Mouse (Mus musculus): ENCODE measurements at regions not wholly inside any gene's neighbourhood (a gene's known extent, or its start where the extent isn't known, plus 50 kb on each side); places are given as distances from the start of the nearest gene placed in this dataset.

DNA sequence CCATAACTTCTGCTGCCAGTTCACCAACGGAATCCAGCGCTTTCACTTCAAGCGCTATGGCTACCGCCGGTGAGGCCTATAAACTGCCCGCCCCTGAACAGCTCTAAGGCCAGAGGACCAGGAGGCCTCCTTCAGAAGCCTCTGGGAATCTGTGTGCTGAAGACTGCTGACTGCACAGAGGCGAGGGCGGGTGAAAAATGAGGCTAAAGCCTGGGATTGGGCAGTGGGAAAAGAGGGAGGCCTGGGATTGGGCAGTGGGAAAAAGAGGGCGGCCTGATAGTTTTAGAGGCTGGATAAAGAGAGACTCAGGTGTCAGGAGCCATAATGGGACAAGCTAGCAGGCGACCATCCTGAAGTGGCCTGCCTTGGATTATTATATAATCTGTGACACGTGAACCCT lies 80.8 kb downstream of the Plekhb2 start:
- H3K4me2 ChIP-seq (replicated peaks; ENCODE audit: low read depth, low read length) = no peak overlapping the region
- no peak overlapping the region for H3K9ac ChIP-seq (replicated peaks; ENCODE audit: low read length)
- no peaks in the 10 kb centered on the region for H3K27me3 ChIP-seq (ENCODE audit: insufficient read depth, low read length)
- no peaks in the 10 kb centered on the region for H3K4me1 ChIP-seq (ENCODE audit: insufficient read depth, low read length)
- ATAC-seq (ENCODE audit: low FRiP score, low TSS enrichment) = no peak
- H3K36me3 ChIP-seq (ENCODE audit: insufficient read depth, low read length) = no peaks in the 10 kb centered on the region
- H3K4me3 ChIP-seq (ENCODE audit: low read length) = no peak overlapping the region
- H3K27ac ChIP-seq (ENCODE audit: low read length) = no peak overlapping the region
- 87% methylated on average over 11 of the region's 11 CpGs for WGBS
- peaks cover 20% of the 10 kb centered on the region for H3K9me3 ChIP-seq (ENCODE audit: low read length)

DNA sequence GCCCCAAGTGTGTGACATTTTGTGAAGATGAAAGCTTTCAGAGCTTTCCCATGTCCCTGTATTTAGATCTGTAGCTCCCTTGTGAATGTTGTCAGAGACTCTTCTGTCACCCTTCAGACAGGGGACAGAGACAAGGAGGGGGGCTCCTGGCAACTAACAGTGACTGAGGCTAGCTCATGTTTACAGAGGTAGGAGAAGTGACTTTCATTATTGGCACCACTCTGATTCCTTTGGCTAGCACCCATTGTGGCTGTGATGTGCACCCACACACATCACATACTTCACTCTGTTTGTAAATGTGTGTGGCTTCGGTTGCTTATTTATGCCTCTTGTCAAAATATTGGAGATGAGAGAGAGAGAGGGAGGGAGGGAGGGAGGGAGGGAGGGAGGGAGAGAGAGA lies 93.4 kb downstream of the Plekhb2 start:
- no peak overlapping the region for H3K9ac ChIP-seq (replicated peaks; ENCODE audit: low read length)
- WGBS = 63% methylated on average over 1 of the region's 1 CpGs
- H3K36me3 ChIP-seq (ENCODE audit: insufficient read depth, low read length) = no peaks in the 10 kb centered on the region
- H3K9me3 ChIP-seq (ENCODE audit: low read length) = no peaks in the 10 kb centered on the region
- no peak overlapping the region for H3K4me2 ChIP-seq (replicated peaks; ENCODE audit: low read depth, low read length)
- no peaks in the 10 kb centered on the region for H3K27me3 ChIP-seq (ENCODE audit: insufficient read depth, low read length)
- H3K4me1 ChIP-seq (ENCODE audit: insufficient read depth, low read length) = no peaks in the 10 kb centered on the region
- H3K4me3 ChIP-seq (ENCODE audit: low read length) = no peak overlapping the region
- no peak for ATAC-seq (ENCODE audit: low FRiP score, low TSS enrichment)
- H3K27ac ChIP-seq (ENCODE audit: low read length) = no peak overlapping the region

DNA sequence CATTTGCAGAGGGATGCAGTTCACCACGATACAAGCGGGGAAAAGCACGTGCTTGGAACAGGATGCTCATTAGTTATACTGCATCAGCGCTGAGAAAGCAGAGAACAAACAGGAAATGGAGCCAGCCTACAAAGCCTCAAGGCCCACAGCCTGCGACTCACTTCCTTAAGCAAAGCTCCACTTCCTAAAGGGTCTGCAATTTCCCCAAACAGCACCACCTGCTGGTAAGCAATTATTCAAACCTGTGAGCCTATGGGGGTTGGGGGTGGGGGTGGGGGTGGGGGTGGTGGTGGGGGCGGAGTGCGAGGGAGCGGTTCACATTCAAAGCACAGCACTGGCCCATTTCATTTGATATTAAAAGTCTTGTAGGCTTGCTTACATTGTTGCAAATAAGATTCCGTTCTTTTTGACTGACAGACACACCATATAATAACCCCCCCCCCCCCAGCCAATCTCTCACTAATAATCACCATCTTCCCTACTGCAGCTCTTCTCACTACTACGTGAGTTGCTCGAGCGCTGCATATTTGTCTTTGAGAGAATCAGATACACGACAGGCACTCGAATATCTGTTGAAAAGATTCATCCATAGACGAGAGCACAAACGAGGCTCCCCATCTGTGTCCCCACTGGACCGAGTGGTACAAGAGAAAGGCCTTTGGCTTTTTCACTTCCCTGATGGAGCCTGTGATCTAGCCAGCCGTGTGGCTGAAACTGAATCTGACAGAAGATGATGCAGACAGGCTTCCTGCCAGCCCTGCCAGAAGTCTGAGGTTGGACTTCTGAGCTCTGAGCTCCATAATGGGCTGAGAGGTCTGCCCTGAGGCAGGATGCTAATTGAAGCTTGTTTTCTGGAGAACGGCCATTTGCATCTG lies 112.1 kb downstream of the Plekhb2 start:
- Histone ChIP-seq H3K36me3 (ENCODE audit: insufficient read depth, low read length) (no peaks in the 10 kb centered on the region), H3K9ac (replicated peaks; ENCODE audit: low read length) (no peak overlapping the region), H3K4me3 (ENCODE audit: low read length) (no peak overlapping the region), H3K9me3 (ENCODE audit: low read length) (0 out of 2 replicates have a peak, but pooled peaks cover 4% of the 10 kb centered on the region), H3K27ac (ENCODE audit: low read length) (no peak overlapping the region), H3K4me2 (replicated peaks; ENCODE audit: low read depth, low read length) (no peak overlapping the region), H3K4me1 (ENCODE audit: insufficient read depth, low read length) (no peaks in the 10 kb centered on the region), H3K27me3 (ENCODE audit: insufficient read depth, low read length) (no peaks in the 10 kb centered on the region)
- WGBS = 75% methylated on average over 19 of the region's 19 CpGs
- ATAC-seq (ENCODE audit: low FRiP score, low TSS enrichment) = no peak

DNA sequence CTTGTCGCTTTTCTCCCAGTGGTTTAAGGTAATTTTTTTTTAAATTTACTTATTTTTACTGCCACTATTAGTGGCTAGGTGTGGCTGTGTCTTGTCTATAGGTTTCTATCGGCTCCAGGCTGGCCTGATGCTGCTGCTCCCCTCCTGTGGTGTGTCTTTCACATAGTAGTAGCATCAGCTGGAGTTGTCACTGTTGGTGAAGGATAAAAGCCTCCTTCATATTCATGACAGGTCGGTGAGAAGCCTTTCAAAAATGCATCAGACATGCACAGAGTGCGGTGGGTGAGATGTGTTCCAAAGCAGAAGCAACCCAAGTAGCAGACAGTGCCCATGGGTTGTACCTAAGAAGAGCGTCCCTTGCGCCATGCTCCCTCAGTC lies 112.7 kb downstream of the Plekhb2 start:
- Histone ChIP-seq H3K4me3 (ENCODE audit: low read length) (no peak overlapping the region), H3K4me2 (replicated peaks; ENCODE audit: low read depth, low read length) (no peak overlapping the region), H3K36me3 (ENCODE audit: insufficient read depth, low read length) (no peaks in the 10 kb centered on the region), H3K4me1 (ENCODE audit: insufficient read depth, low read length) (no peaks in the 10 kb centered on the region), H3K27me3 (ENCODE audit: insufficient read depth, low read length) (no peaks in the 10 kb centered on the region), H3K9me3 (ENCODE audit: low read length) (0 out of 2 replicates have a peak, but pooled peaks cover 4% of the 10 kb centered on the region), H3K9ac (replicated peaks; ENCODE audit: low read length) (no peak overlapping the region), H3K27ac (ENCODE audit: low read length) (no peak overlapping the region)
- ATAC-seq (ENCODE audit: low FRiP score, low TSS enrichment) = no peak
- WGBS = 81% methylated on average over 6 of the region's 6 CpGs

DNA sequence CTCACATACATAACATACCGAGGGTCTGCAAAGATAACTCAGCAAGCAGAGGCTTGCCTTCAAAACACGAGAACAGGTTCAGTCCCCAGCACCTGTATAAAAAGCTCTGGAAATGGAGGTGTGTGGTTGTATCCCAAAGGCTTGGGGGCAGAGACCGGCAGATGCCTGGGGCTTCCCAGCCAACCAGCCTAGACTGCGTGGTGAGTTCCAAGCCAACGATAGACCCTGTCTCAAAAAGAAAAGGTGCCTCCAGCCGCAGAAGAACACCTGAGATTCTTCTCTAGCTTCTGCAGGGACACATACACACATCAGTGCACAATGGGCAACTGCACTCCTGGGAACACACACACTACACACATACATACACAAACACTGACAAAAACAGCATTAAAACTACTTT lies 125.0 kb downstream of the Plekhb2 start:
- H3K9ac ChIP-seq (replicated peaks; ENCODE audit: low read length) = no peak overlapping the region
- H3K27me3 ChIP-seq (ENCODE audit: insufficient read depth, low read length) = no peaks in the 10 kb centered on the region
- H3K4me1 ChIP-seq (ENCODE audit: insufficient read depth, low read length) = no peaks in the 10 kb centered on the region
- H3K9me3 ChIP-seq (ENCODE audit: low read length) = peaks cover 9% of the 10 kb centered on the region; the same call in 1 of the 2 replicates
- WGBS = 87% methylated on average over 6 of the region's 6 CpGs
- no peaks in the 10 kb centered on the region for H3K36me3 ChIP-seq (ENCODE audit: insufficient read depth, low read length)
- no peak overlapping the region for H3K4me3 ChIP-seq (ENCODE audit: low read length)
- H3K4me2 ChIP-seq (replicated peaks; ENCODE audit: low read depth, low read length) = no peak overlapping the region
- no peak overlapping the region for H3K27ac ChIP-seq (ENCODE audit: low read length)
- no peak for ATAC-seq (ENCODE audit: low FRiP score, low TSS enrichment)

DNA sequence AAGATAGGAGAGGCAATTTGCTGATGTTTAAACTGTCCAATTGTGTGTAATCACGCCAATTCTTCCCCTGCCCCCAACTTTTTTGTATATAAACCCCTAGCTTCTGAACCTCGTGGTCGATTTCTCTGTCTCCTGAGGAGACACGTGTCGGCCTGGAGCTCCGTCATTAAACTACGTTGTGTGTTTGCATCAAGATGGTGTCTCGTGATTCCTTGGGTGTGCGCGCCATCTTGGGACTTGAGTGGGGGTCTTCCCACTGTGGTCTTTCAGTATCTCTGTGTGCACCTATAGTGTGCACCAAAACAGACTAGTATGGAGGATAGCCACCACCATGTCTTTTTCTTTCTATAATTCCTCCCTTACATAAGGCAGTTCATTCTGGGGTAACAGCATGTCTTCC lies 128.4 kb downstream of the Plekhb2 start:
- H3K36me3 ChIP-seq (ENCODE audit: insufficient read depth, low read length) = no peaks in the 10 kb centered on the region
- H3K4me2 ChIP-seq (replicated peaks; ENCODE audit: low read depth, low read length) = no peak overlapping the region
- no peaks in the 10 kb centered on the region for H3K4me1 ChIP-seq (ENCODE audit: insufficient read depth, low read length)
- H3K27ac ChIP-seq (ENCODE audit: low read length) = no peak overlapping the region
- peaks cover 9% of the 10 kb centered on the region; the same call in 1 of the 2 replicates for H3K9me3 ChIP-seq (ENCODE audit: low read length)
- WGBS = 90% methylated on average over 10 of the region's 10 CpGs
- no peaks in the 10 kb centered on the region for H3K27me3 ChIP-seq (ENCODE audit: insufficient read depth, low read length)
- H3K9ac ChIP-seq (replicated peaks; ENCODE audit: low read length) = no peak overlapping the region
- no peak overlapping the region for H3K4me3 ChIP-seq (ENCODE audit: low read length)
- ATAC-seq (ENCODE audit: low FRiP score, low TSS enrichment) = no peak

DNA sequence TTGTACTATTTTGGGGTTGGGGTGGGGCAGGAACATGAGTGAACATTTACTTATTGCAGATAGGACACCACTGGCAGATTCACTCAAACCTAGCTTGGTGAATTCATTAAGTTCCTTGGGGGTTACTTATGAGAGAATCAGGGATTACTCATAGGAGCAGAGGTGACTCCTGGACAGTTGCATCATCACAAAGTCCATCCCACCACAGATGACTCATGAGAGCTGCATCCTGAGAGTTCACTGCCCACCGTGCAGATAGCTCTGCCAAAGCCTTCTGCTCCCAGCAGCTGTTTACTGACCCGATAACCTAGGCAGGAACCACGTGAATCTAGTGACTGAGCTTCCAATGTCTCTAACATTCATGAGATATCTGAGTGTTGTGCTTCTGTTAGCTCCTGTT lies 129.6 kb downstream of the Plekhb2 start:
- H3K4me1 ChIP-seq (ENCODE audit: insufficient read depth, low read length) = no peaks in the 10 kb centered on the region
- H3K4me2 ChIP-seq (replicated peaks; ENCODE audit: low read depth, low read length) = no peak overlapping the region
- H3K9ac ChIP-seq (replicated peaks; ENCODE audit: low read length) = no peak overlapping the region
- no peak overlapping the region for H3K4me3 ChIP-seq (ENCODE audit: low read length)
- no peaks in the 10 kb centered on the region for H3K27me3 ChIP-seq (ENCODE audit: insufficient read depth, low read length)
- no peak for ATAC-seq (ENCODE audit: low FRiP score, low TSS enrichment)
- no peak overlapping the region for H3K27ac ChIP-seq (ENCODE audit: low read length)
- peaks cover 9% of the 10 kb centered on the region; the same call in 1 of the 2 replicates for H3K9me3 ChIP-seq (ENCODE audit: low read length)
- 66% methylated on average over 3 of the region's 3 CpGs for WGBS
- H3K36me3 ChIP-seq (ENCODE audit: insufficient read depth, low read length) = no peaks in the 10 kb centered on the region

DNA sequence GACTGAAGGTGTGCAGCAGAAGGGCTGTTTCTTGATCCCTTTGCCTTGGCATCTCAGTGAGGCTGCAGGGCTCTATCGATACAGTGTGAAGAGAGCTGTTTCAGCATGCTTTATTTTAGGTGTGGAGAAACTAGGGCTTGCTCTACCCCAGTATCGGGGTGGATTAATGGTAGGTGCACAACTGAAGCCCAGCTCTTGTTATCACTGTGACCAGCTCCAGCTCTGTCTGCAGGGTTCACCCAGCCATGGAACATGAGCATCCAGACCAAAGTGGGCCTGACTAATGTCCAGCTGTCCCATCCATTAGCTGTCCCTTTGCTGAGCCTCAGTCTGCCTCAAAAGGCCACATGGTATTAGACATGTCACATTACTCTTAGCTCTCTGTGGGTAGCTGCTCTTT lies 132.2 kb downstream of the Plekhb2 start:
- H3K27me3 ChIP-seq (ENCODE audit: insufficient read depth, low read length) = no peaks in the 10 kb centered on the region
- ATAC-seq (ENCODE audit: low FRiP score, low TSS enrichment) = no peak
- peaks cover 9% of the 10 kb centered on the region; the same call in 1 of the 2 replicates for H3K9me3 ChIP-seq (ENCODE audit: low read length)
- H3K4me1 ChIP-seq (ENCODE audit: insufficient read depth, low read length) = no peaks in the 10 kb centered on the region
- 82% methylated on average over 2 of the region's 2 CpGs for WGBS
- no peak overlapping the region for H3K9ac ChIP-seq (replicated peaks; ENCODE audit: low read length)
- H3K27ac ChIP-seq (ENCODE audit: low read length) = no peak overlapping the region
- no peak overlapping the region for H3K4me3 ChIP-seq (ENCODE audit: low read length)
- no peak overlapping the region for H3K4me2 ChIP-seq (replicated peaks; ENCODE audit: low read depth, low read length)
- H3K36me3 ChIP-seq (ENCODE audit: insufficient read depth, low read length) = no peaks in the 10 kb centered on the region

DNA sequence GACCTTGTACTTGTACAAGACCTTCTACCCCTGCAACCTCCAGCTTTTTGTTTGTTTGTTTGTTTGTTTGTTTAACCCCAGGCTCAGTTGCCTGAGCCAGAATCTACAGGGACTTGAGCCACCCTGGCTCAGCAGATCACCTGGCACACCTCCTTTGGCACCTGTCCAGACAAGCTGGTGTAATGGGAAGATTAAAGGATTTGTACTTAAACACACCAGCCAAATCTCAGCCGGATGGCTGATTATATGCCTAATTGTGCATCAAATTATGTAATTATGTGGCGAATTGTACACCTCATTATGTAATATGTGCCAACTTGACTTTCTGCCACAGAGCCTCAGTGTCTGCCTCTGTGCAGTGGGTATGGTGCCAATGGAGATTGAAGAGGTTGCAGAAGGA lies 133.2 kb downstream of the Plekhb2 start:
- H3K4me1 ChIP-seq (ENCODE audit: insufficient read depth, low read length) = no peaks in the 10 kb centered on the region
- H3K9me3 ChIP-seq (ENCODE audit: low read length) = peaks cover 8% of the 10 kb centered on the region; the same call in 1 of the 2 replicates
- ATAC-seq (ENCODE audit: low FRiP score, low TSS enrichment) = no peak
- H3K27me3 ChIP-seq (ENCODE audit: insufficient read depth, low read length) = no peaks in the 10 kb centered on the region
- H3K4me2 ChIP-seq (replicated peaks; ENCODE audit: low read depth, low read length) = no peak overlapping the region
- 69% methylated on average over 2 of the region's 2 CpGs for WGBS
- no peaks in the 10 kb centered on the region for H3K36me3 ChIP-seq (ENCODE audit: insufficient read depth, low read length)
- H3K27ac ChIP-seq (ENCODE audit: low read length) = no peak overlapping the region
- H3K9ac ChIP-seq (replicated peaks; ENCODE audit: low read length) = no peak overlapping the region
- H3K4me3 ChIP-seq (ENCODE audit: low read length) = no peak overlapping the region

DNA sequence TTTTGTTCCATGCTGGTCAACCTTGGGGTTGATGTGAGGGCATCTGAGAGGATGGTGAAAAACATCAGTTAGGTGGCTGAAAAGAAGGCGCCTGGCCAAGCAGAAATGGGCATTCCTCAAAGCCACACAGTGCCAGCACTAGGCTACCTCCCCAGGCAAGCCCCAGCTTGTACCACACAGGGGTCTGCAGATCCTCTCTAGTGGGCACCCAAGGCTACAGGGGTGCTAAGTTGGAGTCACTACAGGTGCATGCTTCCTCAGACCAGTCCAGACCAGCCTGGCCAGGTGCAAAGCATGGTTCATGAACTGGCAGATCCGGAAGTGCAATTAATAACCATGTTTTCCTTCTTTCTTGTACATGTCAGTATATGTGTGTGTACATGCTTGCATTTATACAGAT lies 137.1 kb downstream of the Plekhb2 start:
- WGBS = 91% methylated on average over 2 of the region's 2 CpGs

More for the DNA sequence above, 137.1 kb downstream of the Plekhb2 start:
- no peaks in the 10 kb centered on the region for H3K27me3 ChIP-seq (ENCODE audit: insufficient read depth, low read length)
- no peak for ATAC-seq (ENCODE audit: low FRiP score, low TSS enrichment)
- no peaks in the 10 kb centered on the region for H3K4me1 ChIP-seq (ENCODE audit: insufficient read depth, low read length)
- H3K4me3 ChIP-seq (ENCODE audit: low read length) = no peak overlapping the region
- no peak overlapping the region for H3K9ac ChIP-seq (replicated peaks; ENCODE audit: low read length)
- H3K27ac ChIP-seq (ENCODE audit: low read length) = no peak overlapping the region
- no peaks in the 10 kb centered on the region for H3K9me3 ChIP-seq (ENCODE audit: low read length)
- no peaks in the 10 kb centered on the region for H3K36me3 ChIP-seq (ENCODE audit: insufficient read depth, low read length)
- H3K4me2 ChIP-seq (replicated peaks; ENCODE audit: low read depth, low read length) = no peak overlapping the region

Measured in kidney, embryonic 16.5 days (tissue).